9 mouse cellular contexts compared by ENCODE assay signal in genomic region chr13:91697011-91697410, GRCm38 (mm10). TPM values are rescaled to one million over a fixed set of nuclear protein-coding genes. Genes with fewer than 3 reads are reported as not detected.
DNase-seq lines count a peak whose midpoint lies in the region.
"Had no signal": no experiment of that assay in that cellular context is flagged by ENCODE, and none has a peak within 500 bp of the region (broad histone marks: within the 10 kb centered on the region; RNA-seq: fewer than 3 reads in every experiment).

No protein-coding gene starts in this region.

- 0 out of 2 replicates have a peak overlapping the region, but pooled peaks have one; percentile 35 for H3K27ac ChIP-seq in embryonic facial prominence, embryonic 10.5 days (replicated peaks)
- H3K27ac ChIP-seq: stomach, embryonic 15.5 days had no signal

- H3K4me3 ChIP-seq in embryonic facial prominence, embryonic 10.5 days, result no peak overlapping the region
- H3K4me3 ChIP-seq: stomach, embryonic 15.5 days had no signal

- H3K4me1 ChIP-seq in embryonic facial prominence, embryonic 10.5 days, result peaks cover 6% of the 10 kb centered on the region; the same call in 1 of the 2 replicates
- H3K4me1 ChIP-seq: stomach, embryonic 15.5 days had no signal

- H3K27me3 ChIP-seq in embryonic facial prominence, embryonic 10.5 days (replicated peaks; ENCODE audit: low read depth, poor library complexity, severe bottlenecking), result no peaks in the 10 kb centered on the region
- H3K27me3 ChIP-seq: stomach, embryonic 15.5 days had no signal

- H3K9me3 ChIP-seq in embryonic facial prominence, embryonic 10.5 days, result no peaks in the 10 kb centered on the region
- H3K9me3 ChIP-seq: stomach, embryonic 15.5 days had no signal

- H3K36me3 ChIP-seq in embryonic facial prominence, embryonic 10.5 days (replicated peaks), result peaks cover 15% of the 10 kb centered on the region
- H3K36me3 ChIP-seq: stomach, embryonic 15.5 days had no signal

- peak; percentile 57 for DNase-seq in gastrocnemius, adult 18-20 months (ENCODE audit: low spot score)
- no peak for DNase-seq in gastrocnemius, adult 8-10 months (ENCODE audit: low spot score in 2 of 2)
- peak; percentile 78 for DNase-seq in thymus, postnatal 0 days (ENCODE audit: low spot score)
- DNase-seq in thymus, postnatal 36 days, result no peak
- DNase-seq in embryonic facial prominence, embryonic 10.5 days (ENCODE audit: low spot score), result peak; percentile 36
- DNase-seq in kidney, adult 9 months, result peak; percentile 67
- DNase-seq in mesoderm, embryonic 11.5 days (ENCODE audit: low read depth, low spot score), result peak; percentile 65
- DNase-seq in testis, postnatal 14 days (ENCODE audit: low spot score), result no peak

- WGBS in embryonic facial prominence, embryonic 10.5 days, result 29% methylated on average over 3 of the region's 3 CpGs

RNA-seq across cellular contexts. Expression of gene Acot12, which starts 44.3 kb away (rescaled TPM):
- not detected for total RNA-seq in gastrocnemius, adult 18-20 months (2021)
- under 1 TPM in 1 of 4 experiments, not detected in 3; 0.35 TPM for total RNA-seq in gastrocnemius, adult 8-10 months (2022)
- polyA plus RNA-seq in thymus, postnatal 0 days (2015; fragmentation: Nextera tagmentation; extraction: Ambion mirVana), result 0.05 and 0.08 TPM in 2 replicates
- not detected in 2 replicates for polyA plus RNA-seq in embryonic facial prominence, embryonic 10.5 days (2016; fragmentation: Nextera tagmentation; extraction: Ambion mirVana)

Comparison
In these comparisons a context has a peak if more than half of its experiments do, and no peak if none do; other contexts are left out.
1. DNase-seq: peak in gastrocnemius, adult 18-20 months (single experiment), thymus, postnatal 0 days (single experiment), embryonic facial prominence, embryonic 10.5 days (single experiment), kidney, adult 9 months (single experiment) and mesoderm, embryonic 11.5 days (single experiment); none in gastrocnemius, adult 8-10 months (0 of 2), thymus, postnatal 36 days (0 of 2) and testis, postnatal 14 days (single experiment).